Mouse (Mus musculus): ENCODE measurements at regions not wholly inside any gene's neighbourhood (a gene's known extent, or its start where the extent isn't known, plus 50 kb on each side); places are given as distances from the start of the nearest gene placed in this dataset.

DNA sequence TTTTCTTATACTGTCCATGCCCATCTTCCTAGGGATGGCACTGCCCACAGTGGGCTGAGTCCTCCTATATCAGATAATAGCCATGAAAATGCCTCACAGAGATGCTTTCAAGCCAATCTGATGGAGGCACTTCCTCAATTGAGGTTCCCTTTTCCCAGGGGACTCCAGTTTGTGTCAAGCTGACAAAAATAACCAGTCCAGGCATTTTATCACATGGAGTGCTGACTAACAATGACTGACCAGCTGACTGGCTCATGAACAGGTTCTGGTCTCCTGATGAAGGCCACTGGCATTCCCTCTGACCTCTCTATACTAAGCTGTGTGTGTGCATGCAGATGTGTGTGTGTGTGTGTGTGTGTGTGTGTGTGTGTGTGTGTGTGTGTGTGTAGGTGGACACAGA, 64.4 kb upstream of the Bod1 start:
- no peaks in the 10 kb centered on the region for H3K27me3 ChIP-seq
- H3K36me3 ChIP-seq: no peaks in the 10 kb centered on the region
- no peak for ATAC-seq (ENCODE audit: insufficient number of reproducible peaks, insufficient read depth, low FRiP score, low TSS enrichment, low read depth)
- H3K9ac ChIP-seq (replicated peaks): no peak overlapping the region
- no peak overlapping the region for H3K4me3 ChIP-seq (replicated peaks)
- no peaks in the 10 kb centered on the region for H3K9me3 ChIP-seq
- no peak overlapping the region for H3K27ac ChIP-seq
- peaks cover 17% of the 10 kb centered on the region for H3K4me1 ChIP-seq (replicated peaks)
- no peak overlapping the region for H3K4me2 ChIP-seq

DNA sequence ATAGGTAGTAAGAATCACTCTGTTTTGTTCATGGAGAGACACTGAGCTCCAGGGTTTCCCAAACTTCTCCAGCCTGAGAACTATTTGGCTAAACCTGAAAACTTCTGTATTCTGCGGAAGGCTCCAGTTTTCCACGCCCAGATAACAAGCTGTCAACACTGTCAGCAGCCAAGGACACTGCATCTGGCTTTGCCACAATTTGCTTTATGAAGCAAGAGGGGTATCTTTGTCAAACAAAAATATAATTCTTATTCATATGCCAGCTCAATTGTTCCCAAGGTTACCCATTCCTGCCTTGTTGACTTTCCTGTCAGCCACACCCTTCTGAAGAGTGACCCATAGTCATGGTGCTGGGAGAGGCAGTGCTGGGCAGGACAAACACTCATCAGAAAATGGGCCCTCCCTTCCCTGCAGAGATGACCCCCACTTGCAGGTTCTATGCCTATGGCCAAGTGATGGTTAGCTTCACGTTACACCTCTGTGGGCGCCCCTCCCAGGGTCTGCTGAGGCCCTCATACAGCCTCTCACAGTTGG, 64.9 kb upstream of the Bod1 start:
- H3K4me1 ChIP-seq (replicated peaks): peaks cover 12% of the 10 kb centered on the region
- WGBS: 83% methylated on average over 4 of the region's 4 CpGs

DNA sequence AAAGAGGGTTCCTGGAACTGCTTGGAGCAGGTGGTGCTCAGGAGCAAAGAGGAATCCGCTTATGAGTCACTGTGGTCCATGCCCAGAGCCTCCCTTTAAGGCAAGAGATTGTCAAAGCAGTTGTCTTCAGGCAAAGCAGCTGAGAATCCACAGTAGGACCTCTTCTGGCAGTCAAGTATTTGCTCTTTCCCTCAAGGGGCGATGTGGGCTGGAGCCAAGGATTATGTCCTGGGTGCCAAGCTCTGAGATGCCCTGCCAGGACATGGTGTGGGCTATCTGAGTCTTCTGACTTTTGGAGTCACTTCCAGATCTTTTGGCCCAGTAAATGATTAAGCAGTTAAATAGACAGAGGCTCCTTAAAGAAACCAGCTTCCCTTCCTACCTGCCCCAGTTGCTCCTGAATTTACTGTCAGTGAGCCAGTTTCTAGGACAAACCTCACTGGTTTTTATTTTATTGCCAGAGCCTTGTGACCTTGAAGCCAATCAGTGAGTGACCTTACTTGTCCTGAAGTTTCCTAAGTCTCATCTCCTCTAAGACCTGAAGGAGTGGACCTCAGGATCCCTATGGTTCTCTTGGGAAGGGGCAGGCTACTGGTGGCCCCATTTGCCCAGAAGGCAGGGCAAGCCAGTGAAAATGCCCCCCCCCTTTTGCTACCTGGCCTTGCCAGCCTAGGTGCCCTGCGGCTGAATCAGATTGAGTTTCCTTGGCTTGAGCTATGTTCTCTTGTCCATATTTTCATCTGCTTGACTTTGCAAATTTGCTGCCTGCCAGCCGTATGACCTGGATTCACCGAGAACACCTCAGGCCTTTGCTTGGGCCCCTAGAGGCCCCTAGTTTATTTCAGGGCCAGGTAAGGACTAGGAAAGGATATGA, 66.7 kb upstream of the Bod1 start:
- no peak overlapping the region for H3K9ac ChIP-seq (replicated peaks)
- no peak overlapping the region for H3K27ac ChIP-seq
- 91% methylated on average over 5 of the region's 5 CpGs for WGBS
- no peaks in the 10 kb centered on the region for H3K36me3 ChIP-seq
- no peak for ATAC-seq (ENCODE audit: insufficient number of reproducible peaks, insufficient read depth, low FRiP score, low TSS enrichment, low read depth)
- no peak overlapping the region for H3K4me2 ChIP-seq
- no peak overlapping the region for H3K4me3 ChIP-seq (replicated peaks)
- no peaks in the 10 kb centered on the region for H3K27me3 ChIP-seq
- no peaks in the 10 kb centered on the region for H3K9me3 ChIP-seq
- H3K4me1 ChIP-seq (replicated peaks): peaks cover 9% of the 10 kb centered on the region

More for the DNA sequence above, 64.9 kb upstream of the Bod1 start:
- H3K27me3 ChIP-seq: no peaks in the 10 kb centered on the region
- ATAC-seq (ENCODE audit: insufficient number of reproducible peaks, insufficient read depth, low FRiP score, low TSS enrichment, low read depth): no peak
- H3K4me2 ChIP-seq: no peak overlapping the region
- H3K36me3 ChIP-seq: no peaks in the 10 kb centered on the region
- H3K4me3 ChIP-seq (replicated peaks): no peak overlapping the region
- no peak overlapping the region for H3K27ac ChIP-seq
- no peak overlapping the region for H3K9ac ChIP-seq (replicated peaks)
- no peaks in the 10 kb centered on the region for H3K9me3 ChIP-seq

DNA sequence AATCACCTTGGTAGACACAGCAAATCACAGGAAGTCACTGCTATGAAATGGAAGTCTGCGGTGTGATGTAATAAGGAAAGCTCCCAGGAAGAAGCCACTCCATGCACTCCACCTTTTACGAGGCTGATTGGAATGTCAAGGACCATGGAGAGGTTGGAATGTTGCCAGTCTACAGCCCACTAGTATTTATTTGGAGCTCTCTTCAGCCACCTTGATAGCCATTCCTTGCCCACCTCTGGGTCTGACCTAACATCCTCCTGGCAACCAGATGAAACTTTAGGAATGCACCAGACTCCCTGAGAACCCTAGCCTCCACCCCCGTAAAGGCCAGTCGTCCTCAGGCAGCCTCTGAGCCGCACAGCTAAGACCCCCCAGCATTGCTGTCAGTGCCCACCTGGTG, 68.7 kb upstream of the Bod1 start:
- no peak for ATAC-seq (ENCODE audit: insufficient number of reproducible peaks, insufficient read depth, low FRiP score, low TSS enrichment, low read depth)
- H3K27me3 ChIP-seq: no peaks in the 10 kb centered on the region
- H3K4me2 ChIP-seq: no peak overlapping the region
- no peak overlapping the region for H3K9ac ChIP-seq (replicated peaks)
- H3K36me3 ChIP-seq: no peaks in the 10 kb centered on the region
- H3K9me3 ChIP-seq: no peaks in the 10 kb centered on the region
- H3K4me3 ChIP-seq (replicated peaks): no peak overlapping the region
- WGBS: 71% methylated on average over 5 of the region's 5 CpGs
- H3K27ac ChIP-seq: no peak overlapping the region
- peaks cover 5% of the 10 kb centered on the region for H3K4me1 ChIP-seq (replicated peaks)

DNA sequence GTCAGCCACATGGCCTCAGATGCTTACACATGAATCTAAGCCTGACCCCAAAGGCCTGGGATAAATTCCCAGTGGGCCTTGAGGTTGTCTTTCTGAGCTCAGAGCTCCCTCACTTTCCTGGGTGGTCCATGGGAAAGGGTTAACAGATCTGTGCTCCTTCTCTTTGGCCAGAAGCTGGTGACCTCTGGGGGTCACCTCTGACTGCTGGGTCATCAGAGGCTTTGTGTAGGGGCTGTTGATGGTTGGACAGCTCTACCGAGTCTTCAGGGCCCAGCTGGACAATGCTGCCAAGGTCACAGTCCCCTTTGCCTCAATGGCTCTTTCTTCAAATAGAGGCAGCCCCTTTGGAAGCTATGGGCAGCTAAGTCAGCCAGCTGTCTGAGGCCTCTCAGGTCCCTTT, 70.5 kb upstream of the Bod1 start:
- H3K36me3 ChIP-seq: no peaks in the 10 kb centered on the region
- H3K4me1 ChIP-seq (replicated peaks): peaks cover 20% of the 10 kb centered on the region
- H3K4me2 ChIP-seq: no peak overlapping the region
- H3K9me3 ChIP-seq: no peaks in the 10 kb centered on the region
- WGBS: 10% methylated on average over 1 of the region's 1 CpGs
- ATAC-seq (ENCODE audit: insufficient number of reproducible peaks, insufficient read depth, low FRiP score, low TSS enrichment, low read depth): no peak
- H3K4me3 ChIP-seq (replicated peaks): no peak overlapping the region
- no peaks in the 10 kb centered on the region for H3K27me3 ChIP-seq
- H3K9ac ChIP-seq (replicated peaks): no peak overlapping the region
- H3K27ac ChIP-seq: no peak overlapping the region

DNA sequence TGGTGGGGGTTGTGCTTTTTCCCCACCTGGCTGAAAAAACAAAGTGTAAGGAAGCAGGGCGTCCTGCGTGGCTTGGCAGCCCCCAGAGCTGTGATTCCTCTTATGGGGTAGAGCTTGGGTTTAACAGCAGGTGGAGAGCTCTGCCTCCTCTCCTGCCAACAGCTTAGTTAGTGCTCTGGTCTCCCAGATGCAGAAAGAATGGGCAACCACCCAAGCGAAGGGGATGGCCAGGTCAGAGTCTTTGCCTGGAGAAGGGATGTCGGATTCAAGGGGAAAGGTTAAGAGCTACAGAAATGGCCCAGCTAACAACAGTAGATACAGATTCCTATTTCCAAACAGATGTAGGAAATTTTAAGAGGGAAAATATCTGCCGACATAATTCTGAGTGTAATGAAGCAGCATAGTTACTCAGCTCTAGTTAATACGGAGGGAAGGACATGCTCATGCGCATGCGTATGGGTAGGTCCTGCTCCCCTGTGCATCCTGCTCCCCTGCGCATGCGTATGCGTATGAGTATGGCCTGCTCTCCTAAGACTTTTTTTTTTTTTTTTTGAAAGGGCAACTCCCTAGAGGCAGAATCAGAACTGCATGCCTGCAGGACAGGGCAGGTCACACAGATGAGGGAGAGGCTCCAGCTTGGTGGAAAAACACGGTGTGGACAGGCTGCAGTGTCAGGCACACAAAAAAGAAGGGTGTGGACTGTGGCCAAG, 72.5 kb upstream of the Bod1 start:
- Histone ChIP-seq H3K4me3 (replicated peaks) (no peak overlapping the region), H3K9ac (replicated peaks) (no peak overlapping the region), H3K9me3 (no peaks in the 10 kb centered on the region), H3K36me3 (no peaks in the 10 kb centered on the region), H3K27me3 (no peaks in the 10 kb centered on the region), H3K4me1 (replicated peaks) (peaks cover 21% of the 10 kb centered on the region), H3K27ac (no peak overlapping the region), H3K4me2 (no peak overlapping the region)
- 84% methylated on average over 12 of the region's 12 CpGs for WGBS
- ATAC-seq (ENCODE audit: insufficient number of reproducible peaks, insufficient read depth, low FRiP score, low TSS enrichment, low read depth): no peak

DNA sequence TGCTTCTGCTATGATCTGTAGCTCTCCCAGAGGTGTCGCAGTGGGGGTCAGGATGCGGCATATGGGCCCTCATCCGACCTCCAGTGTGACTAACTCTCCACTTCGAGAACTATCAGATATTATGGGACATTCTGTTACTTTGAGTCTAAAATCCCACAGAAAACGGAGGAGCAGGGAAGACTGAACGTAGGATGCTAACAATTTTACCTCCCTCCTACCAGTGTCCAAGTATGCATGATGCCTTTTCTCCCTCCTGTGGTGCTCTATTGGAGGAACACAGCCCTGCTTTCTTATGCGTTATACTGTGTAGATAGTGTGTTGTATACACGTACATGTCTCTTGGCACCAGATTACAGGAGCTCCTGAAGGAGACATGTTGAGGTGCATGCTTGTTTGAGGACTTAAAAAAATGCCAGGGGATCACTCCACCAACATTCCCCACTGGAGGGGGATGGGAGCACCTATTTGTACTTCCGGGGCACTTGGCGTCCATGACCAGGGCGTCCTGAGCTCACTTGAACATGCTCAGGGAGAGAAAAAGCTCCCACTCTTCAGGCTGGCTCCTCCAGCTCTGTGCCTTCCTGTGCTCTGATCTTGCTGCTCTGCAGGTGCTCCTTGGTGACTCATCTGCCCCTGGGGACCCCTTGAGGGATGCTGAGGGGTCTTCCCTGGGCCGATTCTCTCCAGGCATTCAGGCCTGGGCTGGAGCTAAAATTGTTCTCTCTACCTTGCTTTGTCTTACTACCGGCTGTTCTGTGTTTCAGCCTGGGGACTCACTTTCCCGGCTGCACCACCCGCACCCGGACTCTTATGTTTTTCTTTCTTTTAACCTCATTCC, 73.6 kb upstream of the Bod1 start:
- H3K9me3 ChIP-seq: no peaks in the 10 kb centered on the region
- 77% methylated on average over 16 of the region's 16 CpGs for WGBS
- H3K9ac ChIP-seq (replicated peaks): no peak overlapping the region
- no peak overlapping the region for H3K4me3 ChIP-seq (replicated peaks)
- no peaks in the 10 kb centered on the region for H3K27me3 ChIP-seq
- no peak for ATAC-seq (ENCODE audit: insufficient number of reproducible peaks, insufficient read depth, low FRiP score, low TSS enrichment, low read depth)
- H3K36me3 ChIP-seq: no peaks in the 10 kb centered on the region
- H3K4me1 ChIP-seq (replicated peaks): peaks cover 21% of the 10 kb centered on the region
- no peak overlapping the region for H3K27ac ChIP-seq
- no peak overlapping the region for H3K4me2 ChIP-seq

DNA sequence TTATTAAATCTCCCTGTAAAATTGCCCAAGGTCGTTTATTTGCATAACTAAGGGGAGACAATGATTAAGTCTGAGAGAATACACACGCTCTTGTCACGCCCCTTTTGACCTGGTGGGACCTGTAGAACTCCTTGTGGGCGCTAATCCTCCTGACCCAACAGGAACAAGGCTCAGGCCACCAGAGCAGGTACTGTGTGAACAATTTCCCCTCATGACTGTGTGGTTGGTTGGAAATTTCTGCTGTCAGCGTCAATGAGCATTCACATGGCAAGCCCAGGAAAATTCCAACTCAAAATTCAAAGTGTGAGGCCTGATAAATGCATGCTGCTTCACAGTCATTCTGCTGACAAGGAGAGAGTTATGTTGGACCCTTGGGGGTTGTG, 74.2 kb upstream of the Bod1 start:
- no peaks in the 10 kb centered on the region for H3K9me3 ChIP-seq
- no peak overlapping the region for H3K27ac ChIP-seq
- no peak for ATAC-seq (ENCODE audit: insufficient number of reproducible peaks, insufficient read depth, low FRiP score, low TSS enrichment, low read depth)
- peaks cover 17% of the 10 kb centered on the region for H3K4me1 ChIP-seq (replicated peaks)
- no peak overlapping the region for H3K4me3 ChIP-seq (replicated peaks)
- H3K9ac ChIP-seq (replicated peaks): no peak overlapping the region
- no peaks in the 10 kb centered on the region for H3K27me3 ChIP-seq
- H3K36me3 ChIP-seq: no peaks in the 10 kb centered on the region
- no peak overlapping the region for H3K4me2 ChIP-seq
- WGBS: 46% methylated on average over 5 of the region's 5 CpGs

DNA sequence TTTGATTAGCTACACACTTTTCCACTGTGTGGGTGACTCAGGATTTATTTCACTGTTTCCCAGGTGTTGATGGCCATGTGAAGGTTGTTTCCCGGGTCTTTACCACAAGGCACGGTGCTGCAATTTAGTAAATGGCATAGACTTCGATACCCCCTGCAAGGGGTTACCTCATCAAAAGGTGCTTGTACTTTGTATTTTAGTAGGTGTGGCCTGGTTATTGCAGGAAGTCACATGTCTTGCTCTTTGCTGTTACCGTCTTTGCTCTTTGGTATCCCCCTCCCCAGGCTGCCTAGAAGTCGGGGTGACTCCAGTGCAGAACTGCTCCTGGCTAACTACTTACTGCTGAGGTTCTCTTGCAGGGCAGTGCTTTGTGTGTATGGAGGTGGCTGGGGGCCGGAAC, 74.8 kb upstream of the Bod1 start:
- no peak for ATAC-seq (ENCODE audit: insufficient number of reproducible peaks, insufficient read depth, low FRiP score, low TSS enrichment, low read depth)
- H3K27me3 ChIP-seq: no peaks in the 10 kb centered on the region
- no peaks in the 10 kb centered on the region for H3K9me3 ChIP-seq
- H3K4me2 ChIP-seq: no peak overlapping the region
- H3K27ac ChIP-seq: no peak overlapping the region
- no peaks in the 10 kb centered on the region for H3K36me3 ChIP-seq
- H3K4me3 ChIP-seq (replicated peaks): no peak overlapping the region
- peaks cover 17% of the 10 kb centered on the region for H3K4me1 ChIP-seq (replicated peaks)
- 32% methylated on average over 6 of the region's 6 CpGs for WGBS
- no peak overlapping the region for H3K9ac ChIP-seq (replicated peaks)

DNA sequence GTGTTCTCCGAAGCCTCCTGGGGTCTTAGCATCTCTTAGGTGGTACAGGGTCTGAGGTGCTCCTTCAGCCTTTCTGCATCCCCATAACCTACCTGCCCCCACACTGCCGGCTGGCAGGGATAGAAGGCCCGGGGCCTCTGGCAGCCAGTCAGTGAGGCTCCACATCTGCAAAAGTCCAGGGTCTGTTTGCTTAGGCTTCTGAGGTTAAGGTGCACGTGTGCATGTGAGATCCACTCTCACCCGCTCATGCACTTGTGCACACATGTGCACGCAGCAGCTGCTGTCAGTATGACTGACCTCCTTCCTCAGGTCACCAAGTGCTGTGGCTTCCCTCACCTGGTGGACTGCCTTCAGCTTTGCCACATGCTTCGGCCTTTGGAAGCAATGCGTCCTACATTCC, 75.3 kb upstream of the Bod1 start:
- no peak overlapping the region for H3K4me3 ChIP-seq (replicated peaks)
- no peak for ATAC-seq (ENCODE audit: insufficient number of reproducible peaks, insufficient read depth, low FRiP score, low TSS enrichment, low read depth)
- 70% methylated on average over 8 of the region's 8 CpGs for WGBS
- H3K4me2 ChIP-seq: no peak overlapping the region
- no peaks in the 10 kb centered on the region for H3K9me3 ChIP-seq
- no peaks in the 10 kb centered on the region for H3K36me3 ChIP-seq
- H3K27me3 ChIP-seq: no peaks in the 10 kb centered on the region
- H3K27ac ChIP-seq: no peak overlapping the region
- peaks cover 17% of the 10 kb centered on the region for H3K4me1 ChIP-seq (replicated peaks)
- H3K9ac ChIP-seq (replicated peaks): no peak overlapping the region

DNA sequence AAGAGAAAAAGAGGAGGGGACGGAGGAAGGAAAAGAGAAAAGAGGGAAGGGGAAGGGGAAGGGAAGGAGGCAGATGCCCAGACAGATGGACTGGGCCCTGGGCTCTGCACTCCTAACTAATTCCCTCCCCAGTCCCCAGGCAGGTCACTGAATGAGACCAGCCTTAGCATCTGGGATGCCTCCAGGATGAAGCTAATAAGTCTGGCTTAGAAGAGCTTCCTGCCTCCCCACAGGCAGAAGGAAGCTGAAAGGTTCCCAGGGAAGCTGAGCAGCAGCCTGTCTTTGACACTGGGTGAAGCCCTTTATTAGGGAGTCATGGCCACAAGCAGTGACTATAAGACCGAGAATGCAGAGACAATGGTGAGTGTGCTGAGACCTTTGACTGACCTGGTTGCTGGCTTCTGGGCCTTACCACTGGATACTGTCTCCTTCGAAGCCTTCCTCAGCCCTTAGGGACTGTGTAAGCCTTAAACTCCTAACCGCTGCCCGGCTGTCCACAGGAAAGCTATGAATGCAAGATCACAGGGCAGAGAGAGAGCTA, 76.7 kb upstream of the Bod1 start:
- H3K27ac ChIP-seq: no peak overlapping the region
- 71% methylated on average over 5 of the region's 5 CpGs for WGBS
- peaks cover 17% of the 10 kb centered on the region for H3K4me1 ChIP-seq (replicated peaks)
- no peak overlapping the region for H3K9ac ChIP-seq (replicated peaks)
- no peak overlapping the region for H3K4me3 ChIP-seq (replicated peaks)
- no peaks in the 10 kb centered on the region for H3K9me3 ChIP-seq
- no peaks in the 10 kb centered on the region for H3K36me3 ChIP-seq
- H3K27me3 ChIP-seq: no peaks in the 10 kb centered on the region
- ATAC-seq (ENCODE audit: insufficient number of reproducible peaks, insufficient read depth, low FRiP score, low TSS enrichment, low read depth): no peak
- H3K4me2 ChIP-seq: no peak overlapping the region
